19 mouse cellular contexts compared by ENCODE assay signal in genomic region chr9:101938066-101938465, GRCm38 (mm10).
DNase-seq lines count a peak whose midpoint lies in the region; ATAC-seq lines count a peak whose summit lies in the region.
"Had no signal": no experiment of that assay in that cellular context is flagged by ENCODE, and none has a peak within 500 bp of the region (broad histone marks: within the 10 kb centered on the region; RNA-seq: fewer than 3 reads in every experiment).

No protein-coding gene starts in this region.

- ATAC-seq in frontal cortex, adult (ENCODE audit: low TSS enrichment) = peak; percentile 38; the same call in 1 of the 2 replicates
- ATAC-seq: activated CD4-positive, CD25-positive, alpha-beta regulatory T cell, adult 4 months; forebrain, embryonic 14.5 days; inflammation-experienced regulatory T-cells, adult 6 months; intestine, embryonic 16.5 days had no signal

- peak; percentile 82 to 90 for DNase-seq in cerebellum, postnatal 10 days
- DNase-seq in cerebellum, adult 11 months = no peak
- no peak for DNase-seq in frontal cortex, postnatal 14 days (ENCODE audit: low spot score in 2 of 2)
- peak; percentile 77 for DNase-seq in left cerebral cortex, postnatal 4 days
- no peak for DNase-seq in left cerebral cortex, adult 18-20 months (ENCODE audit: low spot score in 2 of 2)
- peak; percentile 29 for DNase-seq in brain, adult 2 months (ENCODE audit: low read depth, low spot score)
- DNase-seq in gastrocnemius, postnatal 4 days (ENCODE audit: low spot score in 2 of 2) = no peak
- DNase-seq: adrenal gland, postnatal 10 days; adrenal gland, postnatal 36 days; cerebellum, adult 2 months; cerebellum, adult 9-11 months; gastrocnemius, adult 2 months; gastrocnemius, postnatal 14 days; kidney, adult 18-20 months had no signal

- intact Hi-C loops in left cerebral cortex, postnatal 4 days (cut with DNase I) = no loop called here

Comparison
In these comparisons a context has a peak if more than half of its experiments do, and no peak if none do; other contexts are left out.
1. DNase-seq: peak in cerebellum, postnatal 10 days (2 of 2), left cerebral cortex, postnatal 4 days (single experiment) and brain, adult 2 months (single experiment); none in cerebellum, adult 11 months (single experiment), frontal cortex, postnatal 14 days (0 of 2), left cerebral cortex, adult 18-20 months (0 of 2) and gastrocnemius, postnatal 4 days (0 of 2).